Mouse (Mus musculus) stomach, embryonic 15.5 days (tissue): Measurements from ENCODE around the gene Qtrt2. TPM values are rescaled to one million over a fixed set of nuclear protein-coding genes. Genes with fewer than 3 reads are reported as not detected.

Experiments
- ATAC-seq: fragments of 200-750 bp; cut with Nextera tagmentation; 2 replicates; pipeline ENCODE4 v1.8.0; 2017; ENCODE audit warnings: low read depth, moderate number of reproducible peaks, moderate TSS enrichment; ENCODE audit not compliant: insufficient read depth, low FRiP score
- H3K27ac ChIP-seq: fragments of 300-500 bp; sonication (generic); 2 replicates; pipeline ENCODE4 v1.5.1; 2015; ENCODE audit warnings: mild to moderate bottlenecking, inconsistent platforms
- H3K27me3 ChIP-seq: fragments of 300-500 bp; sonication (generic); replicated peaks from 2 replicates; pipeline ENCODE4 v1.6.1; 2015; ENCODE audit warnings: inconsistent platforms
- H3K36me3 ChIP-seq: fragments of 300-500 bp; sonication (generic); 2 replicates; pipeline ENCODE4 v1.6.1; 2015; ENCODE audit warnings: inconsistent platforms
- H3K4me1 ChIP-seq: fragments of 300-500 bp; sonication (generic); 2 replicates; pipeline ENCODE4 v1.6.1; 2015; ENCODE audit warnings: inconsistent platforms
- H3K4me2 ChIP-seq: fragments of 300-500 bp; sonication (generic); 2 replicates; pipeline ENCODE4 v1.6.1; 2015; ENCODE audit warnings: mild to moderate bottlenecking, inconsistent platforms
- H3K4me3 ChIP-seq: fragments of 300-500 bp; sonication (generic); replicated peaks from 2 replicates; pipeline ENCODE4 v1.5.1; 2015; ENCODE audit warnings: inconsistent platforms
- H3K9ac ChIP-seq: fragments of 300-500 bp; sonication (generic); 2 replicates; pipeline ENCODE4 v1.6.1; 2015; ENCODE audit warnings: inconsistent platforms
- H3K9me3 ChIP-seq: fragments of 300-500 bp; sonication (generic); 2 replicates; pipeline ENCODE4 v1.6.1; 2016; ENCODE audit warnings: inconsistent platforms
- WGBS: fragments of 180-500 bp; shearing (Covaris S2); methylation state at CpG from one replicate; pipeline ENCODE4 v1.1.7; 2015; 5-methylcytosine and 5-hydroxymethylcytosine counted together
- polyA plus RNA-seq: library from polyadenylated mRNA; unstranded; fragments of >200 nt; fragmentation: Nextera tagmentation; extraction: Ambion mirVana; gene quantifications from 2 replicates; pipeline ENCODE4 v1.2.1, GENCODE M21; 2015

The Qtrt2 gene
- polyA plus RNA-seq, 1 experiment from 2014 or later = 22.5 TPM

DNA sequence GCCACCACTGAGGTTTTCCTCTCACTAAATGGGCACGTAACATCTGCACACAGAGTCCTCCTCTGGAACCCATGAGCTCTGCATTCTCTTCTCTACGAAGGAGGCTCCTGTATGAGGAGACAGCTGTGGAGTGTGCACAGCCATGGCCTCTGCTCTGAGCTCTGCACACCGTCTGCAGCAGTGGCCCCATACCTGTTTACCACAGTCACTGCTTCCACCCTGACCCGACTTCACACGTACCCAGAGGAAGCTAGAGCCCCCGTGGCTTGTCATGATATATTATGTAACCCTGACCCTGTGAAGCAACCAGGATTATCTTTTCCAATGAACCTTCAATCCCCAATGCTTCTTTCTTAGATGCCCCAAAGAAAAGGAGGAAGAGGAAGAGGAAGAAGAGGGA lies 46.8 kb downstream of the Qtrt2 start:
- WGBS = 80% methylated on average over 6 of the region's 6 CpGs
- peaks cover 25% of the 10 kb centered on the region for H3K36me3 ChIP-seq
- H3K27ac ChIP-seq = no peak overlapping the region
- no peaks in the 10 kb centered on the region for H3K9me3 ChIP-seq
- H3K9ac ChIP-seq = no peak overlapping the region
- no peak for ATAC-seq
- no peak overlapping the region for H3K4me2 ChIP-seq
- H3K4me1 ChIP-seq = no peaks in the 10 kb centered on the region
- no peak overlapping the region for H3K4me3 ChIP-seq
- H3K27me3 ChIP-seq = no peaks in the 10 kb centered on the region

- no peaks in the 10 kb centered on the region for H3K4me1 ChIP-seq
- no peak overlapping the region for H3K9ac ChIP-seq
- H3K36me3 ChIP-seq = peaks cover 25% of the 10 kb centered on the region
- no peaks in the 10 kb centered on the region for H3K27me3 ChIP-seq
- ATAC-seq = no peak
- no peaks in the 10 kb centered on the region for H3K9me3 ChIP-seq
- no peak overlapping the region for H3K4me3 ChIP-seq
- no peak overlapping the region for H3K27ac ChIP-seq
- no peak overlapping the region for H3K4me2 ChIP-seq
- 86% methylated on average over 7 of the region's 7 CpGs for WGBS
Measured at GRCm38 (mm10) chr16:43871419-43871818, 55.2 kb downstream of the Qtrt2 start.

DNA sequence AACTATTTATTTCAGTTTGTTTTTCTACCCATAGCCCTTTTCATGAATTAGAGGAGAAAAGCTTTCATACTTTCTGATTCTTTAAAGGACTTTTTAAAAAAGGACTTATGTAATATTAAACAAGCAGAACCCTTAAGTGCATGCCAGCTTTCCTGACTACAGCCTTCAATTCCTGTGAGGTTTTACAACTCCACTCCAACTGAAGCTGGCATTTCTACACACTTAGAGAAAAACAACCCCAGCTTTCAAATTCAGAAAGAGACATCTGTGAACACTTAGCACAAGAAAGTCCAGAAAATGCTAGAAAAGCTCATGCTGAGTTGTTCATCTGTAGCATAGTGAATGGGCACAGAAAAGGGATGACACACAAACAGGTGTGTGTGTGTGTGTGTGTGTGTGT lies 56.8 kb downstream of the Qtrt2 start:
- Histone ChIP-seq H3K4me3 (no peak overlapping the region), H3K27me3 (no peaks in the 10 kb centered on the region), H3K36me3 (peaks cover 18% of the 10 kb centered on the region; the same call in 1 of the 2 replicates), H3K4me2 (no peak overlapping the region), H3K9ac (no peak overlapping the region), H3K27ac (no peak overlapping the region), H3K9me3 (no peaks in the 10 kb centered on the region), H3K4me1 (no peaks in the 10 kb centered on the region)
- no peak for ATAC-seq

GRCm38 (mm10) chr16:43860624-43861023 lies 66.0 kb downstream of the Qtrt2 start:
- no peaks in the 10 kb centered on the region for H3K27me3 ChIP-seq
- H3K36me3 ChIP-seq = peaks cover 15% of the 10 kb centered on the region
- no peak for ATAC-seq
- no peak overlapping the region for H3K9ac ChIP-seq
- no peak overlapping the region for H3K4me2 ChIP-seq
- H3K4me1 ChIP-seq = no peaks in the 10 kb centered on the region
- H3K27ac ChIP-seq = no peak overlapping the region
- no peaks in the 10 kb centered on the region for H3K9me3 ChIP-seq
- WGBS = 69% methylated on average over 6 of the region's 6 CpGs
- no peak overlapping the region for H3K4me3 ChIP-seq

DNA sequence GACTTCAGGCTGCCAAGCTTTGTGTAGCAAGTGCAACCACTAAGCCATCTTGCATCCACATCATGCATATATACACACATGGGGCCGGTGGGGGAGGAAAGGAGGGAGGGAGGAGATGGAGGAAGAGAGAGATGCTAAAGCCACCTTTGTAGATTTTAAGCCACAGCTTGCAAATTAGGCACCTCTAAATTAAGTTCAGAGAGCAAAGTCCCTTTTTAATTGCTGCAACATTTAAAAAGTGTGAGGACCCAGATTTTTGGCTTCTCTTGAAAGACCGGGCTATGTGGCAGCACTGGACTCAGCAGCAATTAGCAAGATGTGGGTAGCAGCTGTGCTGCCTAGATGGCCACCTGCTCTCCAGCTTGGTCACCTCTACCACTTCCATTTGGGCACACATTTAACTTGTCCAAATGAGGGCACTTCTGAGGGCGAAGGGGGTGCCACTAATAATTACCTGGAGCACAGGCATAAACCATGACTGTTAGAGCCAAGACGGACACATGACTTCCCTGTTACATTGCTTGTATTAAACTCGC lies 67.6 kb downstream of the Qtrt2 start:
- Histone ChIP-seq H3K4me2 (no peak overlapping the region), H3K9me3 (no peaks in the 10 kb centered on the region), H3K27me3 (no peaks in the 10 kb centered on the region), H3K36me3 (peaks cover 15% of the 10 kb centered on the region), H3K4me3 (no peak overlapping the region), H3K9ac (no peak overlapping the region), H3K4me1 (no peaks in the 10 kb centered on the region), H3K27ac (no peak overlapping the region)
- no peak for ATAC-seq
- 91% methylated on average over 5 of the region's 5 CpGs for WGBS

- no peak for ATAC-seq
- H3K4me1 ChIP-seq = no peaks in the 10 kb centered on the region
- no peaks in the 10 kb centered on the region for H3K36me3 ChIP-seq
- H3K4me2 ChIP-seq = no peak overlapping the region
- 78% methylated on average over 1 of the region's 1 CpGs for WGBS
- H3K9ac ChIP-seq = no peak overlapping the region
- no peaks in the 10 kb centered on the region for H3K9me3 ChIP-seq
- no peak overlapping the region for H3K27ac ChIP-seq
- no peak overlapping the region for H3K4me3 ChIP-seq
- no peaks in the 10 kb centered on the region for H3K27me3 ChIP-seq
Measured at GRCm38 (mm10) chr16:43849839-43850238, 76.8 kb downstream of the Qtrt2 start.

GRCm38 (mm10) chr16:43841236-43841635 lies 85.4 kb downstream of the Qtrt2 start:
- Histone ChIP-seq H3K4me1 (no peaks in the 10 kb centered on the region), H3K9ac (no peak overlapping the region), H3K4me3 (no peak overlapping the region), H3K27me3 (no peaks in the 10 kb centered on the region), H3K27ac (no peak overlapping the region), H3K9me3 (no peaks in the 10 kb centered on the region), H3K4me2 (no peak overlapping the region), H3K36me3 (no peaks in the 10 kb centered on the region)
- ATAC-seq = no peak
- 100% methylated on average over 1 of the region's 1 CpGs for WGBS

DNA sequence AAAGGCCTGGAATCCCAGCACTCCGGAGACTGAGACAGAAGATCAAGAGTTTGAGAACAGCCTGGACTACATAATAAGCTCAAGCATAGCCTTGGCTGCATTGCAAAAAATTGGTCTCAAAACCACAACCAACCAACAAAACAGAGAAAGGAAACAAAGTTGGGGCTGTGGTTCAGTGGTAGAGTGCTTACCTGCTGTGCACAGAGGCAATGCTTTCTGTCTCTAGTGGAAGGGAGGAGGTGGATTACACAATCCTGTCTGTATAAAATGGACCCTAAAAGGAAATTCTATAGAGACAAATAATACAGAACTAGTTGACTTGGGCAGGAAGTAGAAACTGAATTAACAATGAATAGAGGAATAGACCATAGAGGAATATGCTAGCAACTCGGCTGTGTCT lies 94.7 kb downstream of the Qtrt2 start:
- Histone ChIP-seq H3K27me3 (no peaks in the 10 kb centered on the region), H3K4me1 (no peaks in the 10 kb centered on the region), H3K9ac (no peak overlapping the region), H3K4me3 (no peak overlapping the region), H3K4me2 (no peak overlapping the region), H3K36me3 (no peaks in the 10 kb centered on the region), H3K27ac (no peak overlapping the region), H3K9me3 (no peaks in the 10 kb centered on the region)
- no peak for ATAC-seq
- 88% methylated on average over 2 of the region's 2 CpGs for WGBS

DNA sequence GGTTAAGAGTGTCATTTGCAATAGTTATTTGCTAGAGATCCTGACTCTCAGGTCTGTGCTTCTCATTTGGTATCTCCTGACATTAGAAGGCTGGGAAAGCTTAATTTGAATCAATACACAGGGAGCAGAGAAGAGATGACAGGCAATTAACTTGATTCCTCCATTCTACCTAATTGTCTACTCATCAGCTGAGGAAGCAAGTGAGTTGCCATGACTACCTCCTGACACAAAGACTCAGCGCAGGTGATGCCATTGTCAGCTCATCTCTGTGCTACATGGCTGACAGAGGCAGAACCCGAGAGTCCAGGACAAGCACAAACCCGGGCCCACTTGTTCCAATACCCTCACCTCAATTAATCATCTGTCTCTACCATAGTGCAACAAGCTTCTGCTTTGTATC lies 99.1 kb downstream of the Qtrt2 start:
- Histone ChIP-seq H3K4me3 (no peak overlapping the region), H3K9me3 (no peaks in the 10 kb centered on the region), H3K27ac (no peak overlapping the region), H3K9ac (no peak overlapping the region), H3K36me3 (no peaks in the 10 kb centered on the region), H3K4me2 (no peak overlapping the region), H3K4me1 (no peaks in the 10 kb centered on the region), H3K27me3 (no peaks in the 10 kb centered on the region)
- WGBS = 74% methylated on average over 3 of the region's 3 CpGs
- ATAC-seq = no peak

GRCm38 (mm10) chr16:43818404-43818803 lies 108.2 kb downstream of the Qtrt2 start:
- H3K27me3 ChIP-seq = no peaks in the 10 kb centered on the region
- H3K4me1 ChIP-seq = no peaks in the 10 kb centered on the region
- H3K9me3 ChIP-seq = no peaks in the 10 kb centered on the region
- H3K36me3 ChIP-seq = no peaks in the 10 kb centered on the region
- H3K4me2 ChIP-seq = no peak overlapping the region
- H3K9ac ChIP-seq = no peak overlapping the region
- WGBS = 91% methylated on average over 6 of the region's 6 CpGs
- no peak overlapping the region for H3K27ac ChIP-seq
- H3K4me3 ChIP-seq = no peak overlapping the region
- ATAC-seq = no peak

- no peaks in the 10 kb centered on the region for H3K36me3 ChIP-seq
- no peaks in the 10 kb centered on the region for H3K4me1 ChIP-seq
- no peak overlapping the region for H3K4me3 ChIP-seq
- no peak overlapping the region for H3K4me2 ChIP-seq
- 65% methylated on average over 5 of the region's 5 CpGs for WGBS
- no peak overlapping the region for H3K9ac ChIP-seq
- no peak for ATAC-seq
- H3K27ac ChIP-seq = no peak overlapping the region
- no peaks in the 10 kb centered on the region for H3K9me3 ChIP-seq
- H3K27me3 ChIP-seq = no peaks in the 10 kb centered on the region
Measured at GRCm38 (mm10) chr16:43816321-43816720, 110.3 kb downstream of the Qtrt2 start.

DNA sequence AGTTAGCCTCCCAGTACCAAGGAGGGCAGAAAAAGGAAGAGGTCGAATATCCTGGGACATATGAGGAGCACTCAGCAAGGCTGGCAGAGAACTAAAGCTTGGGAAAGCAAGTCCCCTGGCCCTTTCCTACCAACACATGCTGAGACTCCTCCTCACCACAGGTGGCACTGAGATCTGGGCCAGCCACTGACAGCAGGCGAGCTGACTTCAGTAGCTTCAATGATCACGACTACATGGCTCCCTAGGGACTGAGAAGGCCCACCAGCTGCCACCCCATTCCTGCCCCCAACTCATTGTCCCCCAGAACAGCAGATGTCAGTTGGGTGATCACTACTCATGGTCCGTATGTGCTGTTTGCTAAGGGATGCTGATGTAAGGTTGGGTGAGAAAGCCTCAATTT lies 112.0 kb downstream of the Qtrt2 start:
- Histone ChIP-seq H3K9me3 (no peaks in the 10 kb centered on the region), H3K27ac (no peak overlapping the region), H3K36me3 (no peaks in the 10 kb centered on the region), H3K27me3 (no peaks in the 10 kb centered on the region), H3K4me3 (no peak overlapping the region), H3K4me1 (no peaks in the 10 kb centered on the region), H3K4me2 (no peak overlapping the region), H3K9ac (no peak overlapping the region)
- no peak for ATAC-seq
- WGBS = 56% methylated on average over 4 of the region's 4 CpGs
